Mouse (Mus musculus): ENCODE results near the gene Atp1b2. TPM values are rescaled to one million over a fixed set of nuclear protein-coding genes. Genes with fewer than 3 reads are reported as not detected.
"Not testable (repeated sequence)": the region's sequence is repeated elsewhere in the genome, so short reads cannot be mapped to it uniquely, and the experiment has no call there.

The Atp1b2 gene
- total RNA-seq (2021): 100 to 1,000 TPM; 456 to 463 TPM
- long read RNA-seq, transcript Atp1b2-204 (6 exons, 711 nt): minor isoform, 9 of 234 reads
- long read RNA-seq, transcript Atp1b2-201 (7 exons, 2,842 nt): major isoform, 184 of 234 reads
- long read RNA-seq, partial matches to known transcripts: 4 of 234 reads
- long read RNA-seq, other reads (novel, unspliced or antisense): 37 of 234 reads

DNA sequence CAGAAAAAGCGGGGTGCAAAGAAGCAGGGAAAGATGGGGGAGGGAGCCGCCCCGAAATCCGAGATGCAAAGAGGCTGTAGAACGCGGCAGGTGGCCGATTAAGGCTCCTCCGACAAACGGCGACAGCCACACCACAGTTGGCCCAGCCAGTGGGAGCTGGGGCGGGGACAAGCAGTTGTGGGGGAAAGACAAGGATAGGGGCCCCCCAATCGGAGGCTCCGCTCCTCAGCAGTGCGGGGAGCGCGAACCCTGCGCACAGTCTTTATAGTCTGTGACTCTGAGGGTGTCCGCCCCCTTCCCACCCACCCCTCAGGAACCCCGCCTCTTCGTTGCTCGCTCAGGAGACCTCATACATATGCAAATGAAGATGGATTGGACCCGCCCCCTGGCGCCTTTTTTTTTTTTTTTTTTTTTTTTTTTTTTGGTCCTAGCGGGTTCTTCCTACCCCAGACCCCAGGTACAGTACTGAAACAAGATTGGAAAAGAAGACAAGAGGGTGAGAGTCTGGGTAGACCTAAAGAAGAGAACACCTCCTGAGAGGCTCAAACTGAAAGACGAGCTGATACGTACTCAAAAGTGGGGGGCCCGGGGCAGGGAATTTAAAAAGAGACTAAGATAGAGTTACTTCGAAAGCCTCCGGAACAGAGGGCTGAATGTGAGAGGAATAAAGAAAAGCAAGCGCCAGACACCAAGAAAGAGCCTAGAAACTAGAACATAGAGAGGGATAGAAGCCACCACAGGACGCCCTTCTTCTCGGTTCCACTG, at the start of gene Atp1b2:
TSS of gene Atp1b2 (minus strand) at position 217 of the 765 bp plus-strand sequence.
- DNase-seq (ENCODE audit: low spot score in 2 of 2): peak; percentile 86 to 91

DNA sequence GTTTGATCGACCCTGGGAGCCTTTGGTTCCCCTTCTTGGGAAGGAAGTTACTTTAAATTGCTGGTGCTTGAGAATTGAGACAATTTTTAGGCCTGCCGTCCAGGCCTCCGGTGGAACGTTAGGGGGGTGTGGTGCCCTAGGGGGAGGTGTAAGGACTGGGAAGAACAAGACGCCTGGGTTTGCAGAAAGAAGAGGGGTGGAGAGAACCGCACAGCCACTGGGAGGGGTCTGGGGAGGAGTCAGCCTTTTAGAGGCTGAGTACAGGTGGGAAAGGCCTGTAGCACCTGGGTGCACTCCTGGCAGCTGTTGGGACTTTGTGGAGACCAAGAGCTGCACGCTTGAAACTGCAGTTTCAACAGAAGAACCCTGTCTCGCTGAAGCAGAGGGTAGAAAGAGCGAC, 49.0 kb upstream of the Atp1b2 start:
- no peak for DNase-seq (ENCODE audit: low spot score in 2 of 2)

DNA sequence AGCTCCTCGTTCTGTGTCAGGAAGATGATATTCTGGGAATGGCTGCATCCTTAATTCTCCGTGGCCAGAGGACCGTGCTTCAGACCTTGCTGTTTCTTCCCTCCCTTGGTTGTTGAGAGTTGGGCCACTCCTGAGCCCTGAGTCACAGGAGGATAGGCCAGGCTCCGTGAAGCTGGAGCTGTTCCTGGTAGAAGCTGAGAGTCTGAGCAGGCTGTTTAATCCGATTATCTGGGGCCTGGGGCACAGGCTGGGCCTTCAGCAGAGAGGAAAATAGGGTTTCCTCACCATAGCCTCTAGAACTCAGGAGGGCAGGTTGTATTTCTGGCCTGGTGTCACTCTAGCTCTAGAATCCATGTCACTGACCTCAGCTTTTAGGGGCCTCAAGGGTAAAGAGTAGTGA, 47.7 kb upstream of the Atp1b2 start:
- DNase-seq (ENCODE audit: low spot score in 2 of 2): no peak

DNA sequence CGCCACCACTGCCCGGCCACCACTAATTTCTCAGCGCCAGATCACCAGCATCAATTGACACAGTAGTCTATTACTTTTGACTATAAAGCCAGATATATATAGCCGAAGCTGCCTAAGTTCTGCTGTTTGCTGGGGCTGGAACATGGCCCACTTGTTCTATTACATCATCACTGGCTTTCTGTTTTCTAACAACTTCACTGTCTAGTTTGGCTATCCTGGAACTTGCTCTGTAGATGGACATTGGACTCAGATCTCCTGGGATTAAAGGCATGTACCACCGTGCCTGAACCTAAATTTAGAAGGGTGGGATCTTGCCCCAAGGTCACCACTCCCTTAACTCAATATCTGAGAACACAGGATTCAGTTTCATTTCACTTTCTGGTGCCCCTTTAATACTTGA, 40.1 kb upstream of the Atp1b2 start:
- DNase-seq (ENCODE audit: low spot score in 2 of 2): no peak

DNA sequence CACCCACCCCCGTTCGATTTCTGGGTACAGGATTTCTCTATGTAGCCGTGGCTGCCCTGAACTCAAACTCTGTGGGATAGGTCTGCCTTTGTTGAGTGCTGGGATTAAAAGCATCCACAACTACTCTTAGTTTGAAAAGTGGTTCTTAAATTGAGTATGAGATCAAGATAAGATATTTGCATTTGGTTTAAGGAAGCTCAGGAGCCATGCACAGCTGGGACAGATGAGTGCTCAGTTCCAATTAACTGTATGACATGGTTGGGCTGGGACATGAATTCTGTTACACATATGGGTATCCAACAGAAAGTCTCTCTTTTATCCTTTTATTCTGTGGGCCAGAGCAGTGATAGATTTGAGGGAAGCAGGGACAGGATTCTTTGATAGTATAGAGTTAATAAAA, 29.7 kb upstream of the Atp1b2 start:
- no peak for DNase-seq (ENCODE audit: low spot score in 2 of 2)

DNA sequence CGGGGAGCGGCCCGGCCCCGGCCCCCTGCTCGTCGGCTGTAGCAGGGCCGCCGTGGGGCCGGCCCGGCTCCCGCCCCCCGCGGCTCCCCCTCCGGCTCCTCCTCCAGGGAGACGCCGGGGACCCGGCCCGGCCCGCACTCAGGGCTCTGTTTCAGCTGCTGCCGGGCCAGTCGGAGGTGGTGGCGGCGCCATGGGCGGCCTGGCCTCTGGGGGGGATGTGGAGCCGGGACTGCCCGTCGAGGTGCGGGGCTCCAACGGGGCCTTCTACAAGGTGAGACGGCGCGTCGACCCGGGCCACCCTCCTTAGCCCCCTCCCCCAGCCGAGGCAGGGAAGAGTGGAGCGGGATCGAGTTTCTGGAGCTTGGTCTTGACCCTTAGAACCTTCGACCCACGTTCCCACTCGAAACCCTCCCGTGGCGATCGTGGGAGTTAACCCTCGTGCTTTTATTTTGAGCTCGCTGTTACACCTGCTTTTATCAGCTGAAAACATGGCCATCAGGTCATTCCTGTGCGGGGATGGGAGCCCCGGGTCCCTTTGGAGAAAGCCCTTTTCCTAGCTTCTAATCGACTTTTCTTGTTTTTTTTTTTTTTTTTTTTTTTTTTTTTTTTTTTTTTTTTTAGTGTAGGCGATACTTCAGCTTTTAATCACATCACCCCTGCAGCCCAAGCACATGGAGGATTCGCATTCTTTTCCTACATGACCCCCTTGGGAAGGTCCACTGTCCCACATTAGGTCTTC, 27.6 kb upstream of the Atp1b2 start:
- no peak for DNase-seq (ENCODE audit: low spot score in 2 of 2)

DNA sequence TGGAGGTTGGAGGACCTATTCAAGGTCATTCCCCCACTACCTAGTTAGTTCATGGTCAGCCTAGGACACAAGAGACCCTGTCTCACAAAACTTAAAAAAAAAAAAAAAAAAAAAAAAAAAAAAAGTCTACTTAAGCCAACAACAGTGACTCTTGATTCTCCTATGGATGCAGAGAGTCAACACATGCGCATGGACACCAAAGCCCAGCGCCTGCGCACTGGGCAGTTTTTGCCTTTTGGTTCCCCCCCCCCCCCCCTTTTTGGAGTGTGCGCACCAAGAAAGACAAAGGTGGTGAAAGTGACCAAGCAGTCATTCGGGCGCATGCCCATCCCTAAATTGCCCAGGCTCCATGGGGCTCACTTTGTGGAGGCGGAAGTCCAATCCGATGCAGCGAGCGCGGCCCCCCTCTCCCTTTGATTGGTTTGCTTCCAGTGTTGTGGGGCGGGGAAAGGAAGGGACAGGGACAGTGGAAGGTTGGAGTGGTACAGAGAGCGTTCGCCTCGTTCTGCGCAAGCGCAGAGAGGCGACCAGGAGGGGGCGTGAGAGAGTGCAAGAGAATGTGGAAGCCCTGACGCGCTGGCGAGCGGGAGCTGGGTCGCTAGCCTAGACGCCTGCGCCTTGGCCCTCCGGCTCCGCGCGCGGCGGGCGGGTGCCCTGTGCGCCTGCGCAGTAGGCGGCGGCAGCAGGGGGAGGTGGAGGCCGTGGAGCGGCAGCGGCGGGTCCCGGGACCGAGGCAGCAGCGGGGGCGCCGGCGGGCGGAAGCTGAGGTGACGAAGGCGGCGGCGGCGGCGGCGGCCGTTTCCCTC, 26.7 kb upstream of the Atp1b2 start, which contains the start of gene Fxr2:
TSS of gene Fxr2 (plus strand) at position 707 of the 806 bp plus-strand sequence.
- DNase-seq (ENCODE audit: low spot score in 2 of 2): peak; percentile 100

DNA sequence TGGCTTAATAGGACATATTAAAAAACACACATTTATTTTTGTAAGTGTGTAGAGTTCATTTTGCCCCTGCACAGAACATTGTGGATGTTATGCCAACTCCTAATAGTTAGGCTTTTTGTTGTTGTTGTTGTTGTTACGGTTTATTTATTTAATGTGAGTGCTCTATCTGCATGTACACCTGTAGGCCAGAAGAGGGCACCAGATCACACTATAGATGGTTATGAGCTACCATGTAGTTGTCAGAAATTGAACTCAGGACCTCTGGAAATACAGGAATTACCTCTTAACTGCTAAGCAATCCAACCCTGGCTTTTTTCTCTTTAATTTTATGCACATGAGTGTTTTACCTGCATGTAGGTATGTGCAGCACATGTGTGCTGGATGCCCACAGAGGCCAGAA, 24.1 kb upstream of the Atp1b2 start:
- DNase-seq (ENCODE audit: low spot score in 2 of 2): no peak

DNA sequence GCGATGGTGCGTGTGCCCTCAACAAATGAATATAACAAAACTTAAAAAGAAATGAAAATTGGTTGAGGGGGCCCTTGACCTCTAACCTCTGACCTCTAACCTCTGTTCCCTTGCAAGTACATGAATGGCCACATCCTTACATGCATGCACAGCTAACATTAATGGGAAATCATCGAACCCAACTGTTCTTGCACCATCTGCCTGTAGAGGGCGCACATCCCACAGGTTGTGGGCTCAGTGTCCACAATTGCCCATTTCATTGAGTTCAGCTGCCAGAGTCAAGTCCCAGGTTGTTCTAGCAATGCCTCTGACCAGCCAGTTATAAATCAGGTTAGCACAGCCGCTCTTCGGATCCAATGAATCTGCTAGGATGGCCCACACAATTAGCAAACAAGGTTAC, 22.5 kb upstream of the Atp1b2 start:
- DNase-seq (ENCODE audit: low spot score in 2 of 2): peak; percentile 75 to 77

DNA sequence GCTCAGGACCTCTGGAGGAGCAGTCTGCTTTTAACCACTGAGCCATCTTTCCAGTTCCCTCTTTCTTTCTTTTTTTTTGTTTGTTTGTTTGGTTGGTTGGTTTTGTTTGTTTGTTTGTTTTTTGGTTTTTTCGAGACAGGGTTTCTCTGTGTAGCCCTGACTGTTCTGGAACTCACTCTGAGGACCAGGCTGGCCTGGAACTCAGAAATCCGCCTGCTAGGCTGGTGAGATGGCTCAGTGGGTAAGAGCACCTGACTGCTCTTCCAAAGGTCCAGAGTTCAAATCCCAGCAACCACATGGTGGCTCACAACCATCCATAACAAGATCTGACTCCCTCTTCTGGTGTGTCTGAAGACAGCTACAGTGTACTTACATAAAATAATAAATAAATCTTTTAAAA, 18.6 kb upstream of the Atp1b2 start:
- DNase-seq (ENCODE audit: low spot score in 2 of 2): not testable (repeated sequence)

DNA sequence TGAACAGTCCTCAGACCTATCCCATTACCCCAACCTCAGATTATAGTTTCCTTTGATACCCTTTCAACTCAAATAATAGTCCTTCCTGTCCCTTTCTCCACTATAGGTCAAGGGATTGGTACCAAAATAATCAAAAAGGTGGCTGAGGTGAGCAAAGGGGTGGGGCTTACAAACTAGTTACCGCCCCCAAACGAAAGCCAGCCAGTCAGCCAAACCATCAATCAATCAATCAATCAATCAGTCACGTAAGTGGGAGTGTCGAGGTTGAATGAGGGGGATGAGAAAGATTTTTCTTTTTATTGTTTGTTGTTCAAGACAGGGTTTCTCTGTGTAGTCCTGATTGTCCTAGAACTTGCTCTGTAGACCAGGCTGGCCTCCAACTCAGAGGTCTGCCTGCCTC, 17.3 kb upstream of the Atp1b2 start:
- no peak for DNase-seq (ENCODE audit: low spot score in 2 of 2)

DNA sequence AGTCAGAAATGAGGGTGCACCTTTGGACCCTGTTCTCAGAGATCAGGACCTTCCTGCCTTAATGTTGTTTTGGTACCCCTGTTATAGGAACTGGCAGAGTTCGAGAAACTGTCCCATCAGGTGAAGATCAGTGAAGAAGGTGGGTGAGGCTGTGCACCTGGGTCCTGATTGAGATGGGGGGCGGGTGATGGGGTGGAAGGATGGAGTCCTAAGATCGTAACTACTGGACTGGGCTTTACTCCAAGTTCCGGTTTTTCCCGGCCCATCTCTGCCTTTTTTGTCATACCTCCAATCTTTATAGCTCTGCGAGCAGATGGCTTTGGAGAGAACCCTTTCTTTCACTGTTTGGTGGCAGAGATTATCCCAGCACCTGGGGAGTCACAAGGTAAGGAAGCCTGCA, 16.7 kb upstream of the Atp1b2 start:
- DNase-seq (ENCODE audit: low spot score in 2 of 2): peak in 1 of 2 experiments; percentile 24

DNA sequence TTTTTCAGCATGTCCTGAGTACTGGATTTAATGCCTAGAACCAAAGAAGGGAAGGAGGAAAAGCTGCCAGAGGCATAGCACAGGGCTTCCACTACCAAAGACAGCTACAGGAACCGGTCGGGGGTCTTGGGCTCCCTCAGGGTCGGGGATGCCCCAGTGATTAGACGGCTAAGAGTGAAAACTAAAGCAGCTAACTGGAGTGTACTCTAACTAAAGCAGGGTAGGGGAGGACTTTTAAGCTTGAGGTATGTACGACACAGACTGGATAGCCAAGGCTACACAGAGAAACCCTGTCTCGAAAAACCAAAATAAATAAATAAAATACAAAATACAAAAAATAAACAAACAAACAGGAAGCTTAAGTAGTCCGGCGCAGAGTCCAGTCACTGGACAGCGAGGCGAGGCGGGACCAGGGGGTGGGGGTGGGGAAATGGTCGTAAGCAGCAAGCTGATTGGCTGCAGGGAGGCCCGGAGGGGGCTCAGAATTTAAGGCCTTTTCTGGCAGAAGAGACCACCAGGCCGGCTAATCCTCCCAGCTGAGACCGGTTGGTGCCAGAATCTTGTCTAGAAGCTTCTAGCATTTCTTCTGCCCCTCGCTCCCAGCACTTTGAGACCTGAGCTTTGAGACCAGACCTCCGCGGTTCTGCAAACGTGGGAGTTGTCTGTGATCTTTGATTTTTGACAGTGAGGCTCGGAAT, 16.0 kb upstream of the Atp1b2 start, which contains the start of gene Sat2:
TSS of gene Sat2 (plus strand) at position 454 of the 698 bp plus-strand sequence.
- peak; percentile 65 to 69 for DNase-seq (ENCODE audit: low spot score in 2 of 2)

DNA sequence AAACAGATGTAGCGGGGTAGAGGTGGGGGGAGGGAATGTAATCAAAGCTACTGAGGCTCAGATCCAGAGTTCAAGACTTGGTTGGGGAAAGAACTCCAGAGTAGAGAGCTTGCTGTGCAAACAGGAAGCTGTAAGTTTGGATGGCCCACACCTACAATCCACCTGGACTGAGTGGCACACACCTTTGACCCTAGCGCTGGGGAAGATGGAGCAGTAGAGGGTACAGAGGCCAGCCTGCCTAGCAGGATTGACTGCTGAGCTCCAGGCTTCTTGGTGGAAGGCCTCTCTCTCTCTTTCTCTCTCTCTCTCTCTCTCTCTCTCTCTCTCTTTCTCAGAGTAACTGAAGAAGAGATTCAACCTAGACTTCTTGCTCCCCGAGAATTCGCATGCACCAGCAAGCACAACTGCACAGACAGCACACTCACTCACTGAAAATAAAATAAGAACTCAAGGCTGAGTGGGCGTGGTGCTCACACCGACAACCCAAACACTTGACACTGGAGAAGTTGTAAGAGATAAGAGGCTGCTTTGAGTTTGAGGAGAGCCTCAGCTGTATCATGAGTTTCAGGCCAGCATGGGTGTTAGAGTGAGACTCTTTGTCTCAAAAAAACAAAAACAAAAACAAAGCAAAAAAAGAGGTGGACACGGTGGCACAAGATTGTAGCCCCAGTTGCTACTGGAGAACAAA, 14.8 kb upstream of the Atp1b2 start:
- no peak for DNase-seq (ENCODE audit: low spot score in 2 of 2)

DNA sequence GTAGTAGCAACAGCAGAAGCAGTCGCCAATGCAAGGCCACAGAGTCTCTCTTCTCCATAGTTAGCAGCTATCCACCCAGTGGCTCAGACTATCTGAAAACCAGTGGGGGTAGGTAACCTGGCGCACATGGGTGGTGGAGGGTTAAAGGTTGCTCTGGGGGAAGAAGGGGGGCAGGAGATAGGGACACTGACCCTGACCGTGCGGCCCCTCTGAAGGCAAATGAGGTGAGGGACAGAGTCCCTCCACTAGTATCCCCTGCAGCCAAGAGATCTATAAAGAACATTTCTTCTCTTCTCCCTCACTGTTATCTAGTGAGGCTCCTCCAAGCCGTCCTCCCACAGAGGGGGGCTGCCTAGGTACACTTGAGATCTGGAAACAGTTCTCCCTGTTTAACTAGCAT, 12.1 kb upstream of the Atp1b2 start, which contains the start of gene Shbg:
TSS of gene Shbg (minus strand) at position 101 of the 400 bp plus-strand sequence.
- no peak for DNase-seq (ENCODE audit: low spot score in 2 of 2)

DNA sequence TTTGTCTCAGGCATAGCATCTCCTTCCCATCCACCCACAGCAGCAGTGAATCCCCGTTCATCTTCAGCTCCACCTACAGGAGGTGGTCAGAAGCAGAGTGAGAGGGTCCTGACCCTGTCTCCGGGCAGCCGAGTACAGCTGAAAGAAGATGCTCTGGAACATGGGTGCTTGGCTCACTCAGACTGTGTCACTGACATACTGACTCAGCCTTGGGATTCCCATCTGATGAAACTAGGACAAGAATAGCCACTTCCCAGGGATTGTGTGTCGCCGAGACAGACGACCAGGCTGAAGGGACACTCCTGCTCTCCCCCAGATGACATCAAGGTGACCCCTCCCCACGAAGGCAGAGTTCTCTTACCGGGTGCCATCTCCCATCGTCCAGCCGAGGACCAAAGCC, 11.0 kb upstream of the Atp1b2 start:
- DNase-seq (ENCODE audit: low spot score in 2 of 2): no peak

DNA sequence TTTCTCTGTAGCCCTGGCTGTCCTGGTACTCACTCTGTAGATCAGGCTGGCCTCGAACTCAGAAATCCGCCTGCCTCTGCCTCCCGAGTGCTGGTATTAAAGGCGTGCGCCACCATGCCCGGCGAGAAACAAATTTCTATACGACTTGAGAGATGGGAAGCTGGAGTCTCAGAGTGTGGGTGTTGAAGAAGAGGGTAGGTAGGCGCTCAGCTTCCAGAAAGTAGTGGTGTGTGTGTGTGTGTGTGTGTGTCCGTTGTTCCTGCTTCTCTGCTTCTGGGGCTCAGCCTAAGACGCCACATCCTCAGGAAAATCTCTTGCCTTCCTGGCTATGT, 8.5 kb upstream of the Atp1b2 start:
- DNase-seq (ENCODE audit: low spot score in 2 of 2): not testable (repeated sequence)

DNA sequence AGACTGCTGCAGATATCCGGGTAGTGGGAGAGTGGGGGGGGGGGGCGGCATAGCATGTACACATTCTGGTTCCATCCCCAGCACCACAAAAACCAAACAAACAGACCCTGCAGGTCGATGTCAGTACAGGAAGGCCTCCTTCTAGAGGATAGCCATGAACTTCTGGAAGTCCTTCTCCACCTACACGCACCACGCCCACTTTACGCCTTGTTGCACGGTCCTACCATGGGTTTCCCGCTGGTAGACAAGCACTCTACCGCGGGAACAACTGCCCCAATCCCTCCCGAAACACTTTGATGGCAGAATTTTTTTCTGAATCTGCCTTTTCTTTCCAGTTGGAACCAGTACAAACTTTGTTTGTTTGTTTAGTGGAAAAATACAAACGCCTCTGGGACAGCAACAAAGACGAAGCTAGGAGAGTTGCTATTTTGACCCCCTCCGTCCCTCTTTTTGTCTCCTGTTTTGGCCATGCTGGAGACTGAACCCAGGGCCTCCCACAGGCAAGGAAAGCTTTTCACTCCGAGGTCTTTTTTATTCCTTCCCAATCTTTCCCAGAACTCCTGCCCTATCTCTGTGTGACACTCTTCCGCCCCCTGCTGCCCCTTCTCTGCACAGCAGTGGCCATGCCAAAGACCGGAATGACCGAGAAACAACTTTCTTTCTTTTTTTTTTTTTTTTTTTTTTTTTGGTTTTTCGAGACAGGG, 8.0 kb upstream of the Atp1b2 start:
- peak; percentile 89 to 90 for DNase-seq (ENCODE audit: low spot score in 2 of 2)

DNA sequence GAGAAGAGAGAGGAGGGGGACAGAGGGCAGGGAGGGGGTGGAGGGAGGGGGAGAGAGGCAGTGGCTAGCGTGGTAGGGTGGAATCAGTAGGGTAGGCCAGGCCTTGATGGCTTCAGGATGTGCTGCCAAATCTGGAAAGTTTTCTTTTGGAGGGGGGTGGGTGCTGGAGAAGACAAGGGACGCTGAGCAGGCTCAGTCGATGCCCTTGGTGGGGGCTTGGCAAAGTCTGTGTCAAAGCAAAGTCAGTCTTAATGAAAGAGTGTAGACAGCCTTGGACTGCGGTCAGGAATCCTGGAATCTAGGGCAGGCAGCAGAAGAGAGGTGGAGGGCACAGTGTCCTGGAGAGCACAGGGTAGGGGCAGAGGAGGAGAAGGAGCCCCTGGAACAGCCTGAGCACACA, 5.2 kb upstream of the Atp1b2 start:
- no peak for DNase-seq (ENCODE audit: low spot score in 2 of 2)

Measured in layer of hippocampus, postnatal 10 days (tissue).